Mouse (Mus musculus): ENCODE results near the gene Tead4.

GRCm38 (mm10) chr6:128255292-128255691 lies 45.3 kb downstream of the Tead4 start:
- no peak for TF ChIP-seq TAL1 (IDR thresholded peaks at IDR 0.05; ENCODE audit: low read length)
- no peak for TF ChIP-seq GATA1 (IDR thresholded peaks at IDR 0.05; ENCODE audit: low read length)
